Mouse (Mus musculus): ENCODE results near the gene Fbln5.

The Fbln5 gene

GRCm38 (mm10) chr12:101759440-101760045 lies 59.3 kb downstream of the Fbln5 start:
- no peak for DNase-seq (ENCODE audit: low spot score)

GRCm38 (mm10) chr12:101758698-101759097 lies 60.2 kb downstream of the Fbln5 start:
- no peak for DNase-seq (ENCODE audit: low spot score)

DNA sequence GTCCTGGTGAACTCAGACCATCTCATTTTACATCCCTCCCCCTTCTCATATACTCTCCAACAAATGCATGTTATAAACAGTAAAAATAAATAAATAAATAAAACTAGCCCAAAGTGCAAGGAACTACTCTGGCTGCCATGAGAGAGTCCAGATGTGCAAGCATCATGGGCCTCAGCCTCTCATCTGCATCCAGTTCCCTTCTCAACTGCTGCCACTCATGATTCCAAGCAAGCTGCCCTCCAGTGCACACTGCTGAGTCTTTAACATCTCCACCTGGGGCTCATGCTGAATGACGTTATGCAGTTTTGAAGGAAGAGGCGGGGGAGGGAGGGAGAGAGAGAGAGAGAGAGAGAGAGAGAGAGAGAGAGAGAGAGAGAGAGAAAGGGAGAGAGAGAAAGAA lies 76.5 kb downstream of the Fbln5 start:
- DNase-seq (ENCODE audit: low spot score) = no peak

- DNase-seq (ENCODE audit: low spot score) = no peak
These were observed 78.4 kb downstream of the Fbln5 start for GRCm38 (mm10) chr12:101740486-101740885.

GRCm38 (mm10) chr12:101740045-101740444 lies 78.8 kb downstream of the Fbln5 start:
- DNase-seq (ENCODE audit: low spot score) = no peak

DNA sequence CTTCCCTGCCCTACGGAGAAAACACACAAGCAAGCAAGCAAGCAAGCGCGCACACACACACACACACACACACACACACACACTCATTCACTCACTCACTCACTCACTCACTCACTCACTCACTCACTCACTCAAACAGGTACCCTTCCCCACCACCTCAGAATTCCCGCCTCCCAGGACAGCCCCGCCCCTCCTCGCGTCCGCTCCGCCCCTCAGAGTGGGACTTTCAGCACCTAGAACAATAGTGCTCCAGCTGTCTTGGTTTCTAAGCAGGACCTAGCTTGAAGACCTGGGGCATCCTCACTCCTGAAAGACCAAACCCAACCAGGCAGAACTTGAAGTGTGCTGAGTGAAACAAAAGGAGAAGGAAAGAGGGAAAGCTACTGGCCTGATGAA lies 100.1 kb downstream of the Fbln5 start:
- DNase-seq (ENCODE audit: low spot score) = no peak

DNA sequence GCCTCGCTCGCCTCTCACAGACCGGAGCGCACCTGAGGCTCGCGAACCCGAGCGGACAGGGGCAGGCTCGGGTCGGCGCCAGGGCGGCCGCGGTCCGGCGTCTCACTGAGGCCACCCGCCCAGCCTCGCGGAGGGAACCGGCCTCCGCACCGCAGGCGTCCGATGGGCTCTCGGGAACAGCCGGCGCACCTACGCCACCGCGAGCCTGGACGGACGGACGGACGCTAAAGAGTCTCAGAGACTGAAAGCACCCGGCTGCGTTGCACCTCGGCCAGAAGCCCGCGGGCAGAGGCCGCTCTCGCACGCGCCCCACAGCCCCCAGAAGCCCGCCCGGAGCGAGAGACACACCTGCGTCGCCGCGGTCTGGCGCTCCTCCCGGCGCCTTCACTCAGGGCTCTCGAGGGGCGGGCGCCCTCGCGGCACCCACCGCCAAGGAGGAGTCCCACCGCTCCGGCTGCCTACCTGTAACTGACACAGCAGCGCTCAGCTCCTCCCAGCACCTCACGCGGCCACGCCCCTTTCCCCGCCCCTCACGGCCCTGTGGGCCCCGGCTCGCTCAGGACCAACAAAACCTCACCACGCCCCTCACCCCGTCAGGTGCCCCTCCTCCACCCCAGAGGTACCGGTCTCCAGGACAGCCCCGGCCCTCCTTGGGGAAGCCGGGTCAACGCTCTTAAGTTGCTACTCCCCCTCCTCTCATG lies 100.7 kb downstream of the Fbln5 start, which contains the start of gene Tc2n:
TSS of gene Tc2n (minus strand) at position 470 of the 701 bp plus-strand sequence.
- peak; percentile 95 for DNase-seq (ENCODE audit: low spot score)

GRCm38 (mm10) chr12:101699176-101699575 lies 119.7 kb downstream of the Fbln5 start:
- no peak for DNase-seq (ENCODE audit: low spot score)

Measured in yolk sac, embryonic 10.5 days (tissue).